Mouse (Mus musculus) megakaryocyte-erythroid progenitor cell, adult 5-6 weeks (primary cell): ENCODE data around the gene Pitpnc1. TPM values are rescaled to one million over a fixed set of nuclear protein-coding genes. Genes with fewer than 3 reads are reported as not detected.

ENCODE experiments used
- ATAC-seq: replicated peaks from 2 replicates; pipeline ENCODE4 v1.8.0; 2016; ENCODE audit warnings: mild to moderate bottlenecking, inconsistent platforms; ENCODE audit not compliant: severe bottlenecking, poor library complexity, low FRiP score, low TSS enrichment
- total RNA-seq, 2 experiments: library from RNA; stranded (forward) in 1 of 2; stranded (reverse) in 1 of 2; fragments of 200-1000, 215-1000 nt in 1 of 2; fragments of >200 nt in 1 of 2; fragmentation: Nextera tagmentation in 1 of 2; gene quantifications; 2 replicates each; pipeline ENCODE4 v1.2.3; 2014 to 2017

Gene Pitpnc1
- total RNA-seq, 2 experiments from 2014 or later = 28.6 to 35.0 TPM

DNA sequence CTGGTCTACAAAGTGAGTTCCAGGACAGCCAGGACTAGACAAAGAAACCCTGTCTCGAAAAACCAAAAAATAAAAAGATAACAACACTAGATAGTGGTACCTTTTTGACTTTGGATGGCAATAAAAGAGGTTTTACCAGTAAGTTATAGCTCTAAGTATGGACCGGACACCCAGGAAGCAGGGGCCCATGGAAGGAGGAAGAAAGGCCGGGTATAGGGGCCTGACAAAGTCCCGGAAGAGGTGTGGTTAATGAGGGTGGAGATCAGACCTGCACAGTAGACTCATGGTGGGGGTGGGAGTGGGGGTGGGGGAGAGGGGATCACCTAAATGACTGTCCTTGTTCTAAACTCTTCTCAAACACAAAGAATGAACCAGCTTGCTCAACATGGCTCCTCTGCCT is 58.4 kb downstream of the Pitpnc1 start:
- ATAC-seq = no peak

- no peak for ATAC-seq
These were observed 58.9 kb downstream of the Pitpnc1 start for GRCm38 (mm10) chr11:107411576-107411975.

GRCm38 (mm10) chr11:107410804-107411203 is 59.7 kb downstream of the Pitpnc1 start:
- no peak for ATAC-seq

DNA sequence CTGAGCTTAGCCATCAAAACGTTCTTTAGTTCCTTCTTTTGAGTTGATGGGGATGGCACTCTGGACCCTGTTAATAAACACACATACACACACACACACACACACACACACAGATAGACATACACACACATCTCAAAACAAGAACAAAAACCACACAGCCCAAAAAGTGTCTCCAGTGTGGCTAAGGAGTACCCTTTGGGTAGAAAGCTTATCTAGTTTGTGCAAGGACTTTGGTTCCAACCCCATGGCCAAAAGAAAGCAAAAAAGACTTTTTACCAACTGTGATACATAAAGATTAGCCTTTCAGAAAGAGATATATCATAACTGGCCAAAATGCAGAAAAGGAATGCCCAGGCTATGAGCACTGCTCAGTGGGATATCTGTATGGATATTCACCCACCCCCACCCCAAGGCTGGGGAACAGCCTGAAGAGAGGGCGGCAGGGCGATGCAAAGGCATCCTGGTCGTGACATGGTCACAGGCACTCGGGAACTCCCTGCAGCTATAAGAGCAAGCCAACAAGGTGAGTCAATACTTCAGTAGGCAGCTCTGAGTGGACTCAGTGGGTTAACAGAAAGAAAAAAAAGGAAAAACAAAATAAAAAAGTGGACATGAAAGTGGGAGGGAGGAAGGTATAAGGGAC is 60.3 kb downstream of the Pitpnc1 start:
- ATAC-seq = peak; percentile 64

DNA sequence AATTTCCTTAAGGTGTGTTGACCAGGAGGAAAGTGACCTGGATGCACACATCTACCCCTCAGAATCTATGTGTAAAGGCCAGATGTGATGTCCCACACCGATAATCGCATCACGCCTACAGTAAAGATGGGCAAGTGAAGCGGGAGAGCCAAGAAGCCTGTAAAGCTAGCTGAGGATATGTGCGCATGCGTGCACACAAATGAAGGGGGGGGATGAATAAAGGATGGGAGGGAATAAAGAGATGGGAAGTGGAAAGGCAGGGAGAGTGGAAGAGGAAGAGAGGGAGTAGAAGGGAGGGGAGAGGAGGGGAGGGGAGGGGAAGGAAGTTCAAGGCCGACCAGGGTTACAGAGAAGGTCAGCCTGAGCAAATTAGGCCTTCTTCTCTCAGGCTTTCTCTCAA is 61.6 kb downstream of the Pitpnc1 start:
- no peak for ATAC-seq

DNA sequence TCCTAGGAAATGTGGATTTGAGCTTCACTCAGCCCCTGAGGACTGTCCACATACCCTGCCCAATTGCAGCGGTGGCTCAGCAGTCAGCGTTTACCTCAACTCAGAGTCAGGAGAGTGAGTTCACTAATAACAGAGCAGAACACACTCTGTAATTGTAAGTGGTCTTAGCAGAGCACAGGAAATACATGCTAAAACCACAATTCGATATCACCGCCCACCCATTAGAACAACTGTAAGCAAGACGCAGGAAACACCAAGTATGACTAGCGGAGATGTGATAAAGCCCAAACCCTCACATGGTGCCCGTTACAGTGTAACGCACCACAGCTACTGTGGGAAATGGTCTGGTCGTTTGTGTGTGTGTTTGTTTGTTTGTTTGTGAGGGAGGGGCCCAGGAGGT is 62.8 kb downstream of the Pitpnc1 start:
- ATAC-seq = peak; percentile 80

DNA sequence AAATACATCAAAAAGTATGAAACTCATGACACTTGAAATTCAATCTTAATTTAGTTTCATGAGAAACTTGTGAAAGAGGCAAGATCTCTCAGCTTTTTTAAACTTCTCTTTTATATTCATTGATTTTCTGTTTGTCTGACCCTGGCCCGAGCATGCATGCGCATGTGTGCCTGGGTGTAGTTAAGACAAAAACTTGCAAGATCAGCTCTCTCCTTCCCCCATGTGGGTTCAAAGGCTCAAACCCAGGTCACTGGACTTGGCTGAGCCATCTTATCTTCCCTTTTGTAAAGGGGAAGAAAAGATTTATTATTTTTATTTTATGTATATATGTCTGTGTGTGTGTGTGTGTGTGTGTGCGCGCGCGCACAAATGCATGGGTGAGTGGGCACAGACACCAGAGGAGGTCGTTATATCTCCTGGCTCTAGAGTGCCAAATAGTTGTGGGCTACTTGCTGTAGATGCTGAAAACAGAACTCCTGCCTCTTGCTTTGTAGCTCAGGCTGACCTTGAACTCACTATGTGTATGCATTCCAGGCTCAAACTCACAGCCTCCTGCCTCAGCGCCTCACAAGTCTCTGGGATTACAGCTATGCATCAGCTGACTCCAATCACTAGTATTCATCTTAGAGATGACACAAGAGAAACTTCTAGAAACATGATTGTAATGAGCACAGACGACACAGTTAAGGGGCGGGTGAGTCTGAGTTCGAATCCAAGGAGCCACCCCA is 64.7 kb downstream of the Pitpnc1 start:
- ATAC-seq = no peak

DNA sequence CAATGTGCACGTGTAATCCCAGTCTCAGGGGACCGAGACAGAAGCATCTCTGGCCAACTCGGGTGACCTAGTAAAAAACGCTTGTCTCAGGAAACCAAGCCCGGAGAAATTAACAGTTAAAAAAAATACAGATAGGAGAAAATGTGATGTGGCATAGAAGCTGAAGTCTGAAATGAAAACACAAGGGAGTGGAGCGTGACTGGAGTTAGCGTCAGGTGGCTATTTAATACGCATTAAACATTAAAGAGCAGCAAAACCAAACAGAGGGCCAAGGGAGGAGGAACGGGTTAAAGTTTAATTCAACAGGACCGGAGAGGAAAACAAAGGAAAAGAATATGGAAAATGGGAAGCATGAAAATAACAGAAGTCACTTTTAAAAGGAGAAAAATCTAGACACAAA is 67.2 kb downstream of the Pitpnc1 start:
- ATAC-seq = no peak

DNA sequence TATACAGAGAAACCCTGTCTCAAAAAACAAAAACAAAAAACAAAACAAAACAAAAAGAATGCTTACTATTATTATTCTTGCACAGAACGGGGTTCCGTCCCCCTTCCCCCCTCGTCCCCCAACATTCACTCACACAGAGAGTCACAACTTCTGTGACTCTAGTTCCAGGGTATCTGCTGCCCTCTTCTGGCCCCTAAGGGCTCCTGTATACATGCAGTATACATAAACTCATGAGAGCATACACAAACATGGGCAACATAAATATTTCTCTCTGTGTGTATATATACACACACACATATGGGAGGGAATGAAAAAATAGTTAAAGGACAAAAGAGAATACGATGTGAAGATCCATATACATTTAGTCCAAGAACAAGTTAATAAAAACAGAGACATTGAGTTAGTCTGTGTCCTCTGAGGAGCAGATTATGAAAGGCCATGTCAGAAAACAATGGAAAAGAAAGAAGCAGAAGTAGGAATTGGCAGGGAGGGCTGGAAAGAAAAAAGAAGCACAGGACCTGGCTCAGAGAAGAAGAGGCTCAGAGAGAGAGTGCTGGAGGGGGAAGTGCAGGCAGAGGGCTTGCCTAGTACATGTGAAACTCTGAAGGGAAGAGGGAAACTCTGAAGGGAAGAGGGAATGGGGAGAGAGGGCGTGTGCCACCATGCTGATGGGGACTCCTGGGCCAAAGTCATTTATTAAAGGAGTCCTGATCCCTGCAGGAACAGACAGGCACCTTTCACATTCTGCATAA is 68.5 kb downstream of the Pitpnc1 start:
- ATAC-seq = no peak

GRCm38 (mm10) chr11:107400826-107401225 is 69.7 kb downstream of the Pitpnc1 start:
- ATAC-seq = no peak

GRCm38 (mm10) chr11:107400005-107400404 is 70.5 kb downstream of the Pitpnc1 start:
- ATAC-seq = no peak

DNA sequence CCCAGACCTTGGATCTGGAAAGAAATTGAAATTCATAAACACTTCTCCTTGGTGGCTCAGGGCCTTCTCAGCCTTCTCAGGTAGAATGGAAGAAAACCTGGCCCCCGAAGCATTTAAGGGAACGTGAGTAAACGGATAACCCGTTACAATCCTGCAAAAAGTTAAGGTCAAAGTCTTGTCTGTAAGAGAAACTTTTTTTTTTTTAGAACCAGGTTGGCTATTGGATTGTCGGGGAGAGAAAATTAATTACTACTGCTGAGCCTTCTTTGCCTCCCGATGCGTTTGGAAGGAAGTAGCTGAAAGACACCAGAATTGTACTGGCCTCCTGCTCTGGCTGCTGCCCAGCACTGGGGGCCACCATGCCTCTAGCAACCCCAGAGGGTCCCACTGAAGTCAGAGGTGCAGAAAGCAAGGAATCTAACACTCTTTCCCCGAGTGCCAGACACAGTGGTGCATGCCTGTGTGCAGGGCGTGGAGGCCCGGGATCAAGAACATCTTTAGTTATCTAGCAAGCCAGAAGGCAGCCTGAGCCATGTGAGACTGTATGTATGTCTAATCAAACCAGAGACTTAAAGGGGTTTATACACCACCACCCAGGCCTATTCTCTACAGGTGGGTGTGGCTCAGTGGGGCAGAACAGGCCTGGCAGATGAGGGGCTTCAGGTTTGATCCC is 73.0 kb downstream of the Pitpnc1 start:
- ATAC-seq = peak; percentile 90

- ATAC-seq = no peak
These were observed 76.3 kb downstream of the Pitpnc1 start for GRCm38 (mm10) chr11:107394245-107394644.

GRCm38 (mm10) chr11:107393828-107394165 is 76.7 kb downstream of the Pitpnc1 start:
- ATAC-seq = no peak

- peak; percentile 45 for ATAC-seq
These were observed 77.2 kb downstream of the Pitpnc1 start for GRCm38 (mm10) chr11:107393154-107393827.

- no peak for ATAC-seq
These were observed 80.0 kb downstream of the Pitpnc1 start for GRCm38 (mm10) chr11:107390540-107390939.

GRCm38 (mm10) chr11:107390001-107390400 is 80.5 kb downstream of the Pitpnc1 start:
- no peak for ATAC-seq

GRCm38 (mm10) chr11:107386481-107386880 is 84.0 kb downstream of the Pitpnc1 start:
- no peak for ATAC-seq

DNA sequence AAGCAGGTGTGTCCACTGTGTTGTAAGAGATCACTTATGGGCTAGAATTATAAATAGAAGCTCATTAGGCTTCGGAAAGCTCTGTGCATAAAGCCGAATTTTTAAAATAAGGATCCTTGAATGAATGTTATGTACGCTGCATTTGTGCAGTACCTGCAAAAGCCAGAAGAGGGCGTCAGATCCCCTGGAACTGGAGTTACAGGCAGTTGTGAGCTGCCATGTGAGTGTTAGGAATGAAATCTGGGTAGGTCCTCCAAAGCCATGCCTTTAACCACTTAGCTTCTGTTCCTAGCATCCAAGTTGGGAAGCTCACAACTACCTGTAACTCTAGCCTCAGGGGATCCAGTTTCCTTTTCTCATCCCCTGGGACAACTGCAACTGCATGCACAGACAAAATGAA is 85.2 kb downstream of the Pitpnc1 start:
- peak; percentile 17; the same call in 1 of the 2 replicates for ATAC-seq

DNA sequence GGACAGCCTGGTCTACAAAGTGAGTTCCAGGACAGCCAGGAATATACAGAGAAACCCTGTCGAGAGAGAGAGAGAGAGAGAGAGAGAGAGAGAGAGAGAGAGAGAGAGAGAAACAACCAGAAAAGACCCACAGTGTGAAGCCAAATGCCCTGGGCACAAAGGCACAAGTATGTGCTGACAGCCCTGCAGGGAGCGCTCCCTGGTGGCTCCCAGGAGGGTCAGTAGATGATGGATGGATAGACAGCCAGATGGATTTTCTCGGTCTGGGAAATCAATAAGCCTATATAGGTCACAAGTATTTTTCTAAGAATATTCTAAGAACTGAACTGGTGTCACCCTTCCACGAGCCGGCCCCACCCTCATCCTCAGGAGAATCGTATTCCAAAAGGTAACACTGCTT is 86.5 kb downstream of the Pitpnc1 start:
- ATAC-seq = no peak
